Mouse (Mus musculus): Measurements from ENCODE around the gene Coro1a. TPM values are rescaled to one million over a fixed set of nuclear protein-coding genes. Genes with fewer than 3 reads are reported as not detected.

Coro1a gene
- 1,755 and 1,932 TPM in 2 replicates for polyA plus RNA-seq (2012; rRNA removed)

DNA sequence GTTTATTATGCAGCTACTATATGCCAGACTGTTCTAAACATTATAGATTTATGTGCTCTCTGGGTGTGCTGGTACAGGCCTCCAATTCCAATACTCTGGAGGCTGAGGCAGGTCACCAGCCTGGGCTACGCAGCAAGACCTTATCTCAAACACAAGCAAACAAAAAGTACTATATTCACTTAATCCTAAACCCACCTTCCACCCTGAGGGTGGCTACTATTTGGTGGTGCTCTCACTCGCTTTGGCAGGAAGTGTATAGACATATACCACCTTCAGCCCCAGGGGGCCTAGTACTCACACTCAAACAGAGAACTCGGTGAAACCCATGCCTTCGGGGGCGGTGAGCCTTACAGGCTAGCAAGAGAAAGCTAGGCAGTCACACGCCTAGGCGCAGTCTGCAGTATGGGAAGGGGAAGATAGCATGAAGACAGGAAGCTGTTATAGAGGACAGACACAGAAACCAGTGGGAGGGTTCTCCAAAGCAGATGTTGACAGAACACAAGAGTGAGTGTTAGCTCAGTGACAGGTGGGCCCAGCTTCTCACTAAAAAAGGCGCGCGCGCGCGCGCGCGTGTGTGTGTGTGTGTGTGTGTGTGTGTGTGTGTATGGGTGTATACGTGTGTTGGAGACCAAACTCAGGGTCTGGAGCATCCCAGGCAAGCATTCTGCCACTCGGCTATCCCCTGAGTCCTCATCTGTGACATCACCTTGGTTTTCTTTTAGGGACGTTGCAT is at the start of gene Coro1a:
TSS of gene Coro1a (minus strand) at position 346 of the 733 bp plus-strand sequence.
- Histone ChIP-seq H3K4me3 (ENCODE audit: extremely low read depth, insufficient read depth, insufficient read length) (no peak within 1 kb of the TSS), H3K27ac (ENCODE audit: insufficient read depth, low read length) (peak within 1 kb of the TSS; percentile 87), H3K4me1 (ENCODE audit: control insufficient read depth, insufficient read depth, insufficient read length) (peaks cover 21% of the 10 kb centered on the region), H3K27me3 (ENCODE audit: control insufficient read depth, insufficient read depth, low read length) (no peaks in the 10 kb centered on the region), H3K36me3 (ENCODE audit: control insufficient read depth, insufficient read depth, low read length) (peaks cover 11% of the 10 kb centered on the region)
- DNase-seq (ENCODE audit: low read depth in 1 of 2, low spot score in 2 of 2): peak; percentile 67 to 73
- no peak; the same call in 1 of the 2 replicates for TF ChIP-seq POLR2A (IDR thresholded peaks at IDR 0.05; ENCODE audit: low read depth, low read length)
- no peak for TF ChIP-seq CTCF (IDR thresholded peaks at IDR 0.05; ENCODE audit: extremely low read depth, insufficient read depth, insufficient read length, insufficient replicate concordance)
- WGBS: 28% methylated on average over 19 of the region's 19 CpGs

DNA sequence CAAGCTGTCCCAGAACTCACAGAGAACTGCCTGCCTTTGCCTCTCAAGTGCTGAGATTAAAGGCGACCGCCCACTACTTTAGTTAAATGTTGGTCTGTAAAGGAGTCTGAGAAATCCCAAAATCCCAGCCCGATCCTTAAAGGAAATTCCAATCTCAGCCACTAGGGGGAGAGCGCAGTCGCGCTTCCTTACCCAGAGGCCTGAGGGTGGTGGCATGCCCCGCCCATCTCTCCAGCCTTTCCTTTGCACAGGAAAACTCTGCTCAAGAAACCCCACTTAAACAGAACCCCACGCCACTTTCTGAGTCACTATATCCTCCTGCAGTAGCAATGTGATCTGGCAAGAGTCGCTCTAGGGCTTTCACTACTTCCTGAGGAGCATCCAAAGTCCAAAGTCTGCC is 47.3 kb upstream of the Coro1a start:
- WGBS: 2% methylated on average over 9 of the region's 9 CpGs
- peak; percentile 69; the same call in 1 of the 2 replicates for TF ChIP-seq CTCF (IDR thresholded peaks at IDR 0.05; ENCODE audit: extremely low read depth, insufficient read depth, insufficient read length, insufficient replicate concordance)
- TF ChIP-seq POLR2A (IDR thresholded peaks at IDR 0.05; ENCODE audit: low read depth, low read length): no peak
- Histone ChIP-seq H3K4me3 (ENCODE audit: extremely low read depth, insufficient read depth, insufficient read length) (peak overlapping the region; percentile 10; the same call in 1 of the 2 replicates), H3K27me3 (ENCODE audit: control insufficient read depth, insufficient read depth, low read length) (no peaks in the 10 kb centered on the region), H3K4me1 (ENCODE audit: control insufficient read depth, insufficient read depth, insufficient read length) (peaks cover 4% of the 10 kb centered on the region; the same call in 1 of the 2 replicates), H3K27ac (ENCODE audit: insufficient read depth, low read length) (0 out of 2 replicates have a peak overlapping the region, but pooled peaks have one; percentile 12), H3K36me3 (ENCODE audit: control insufficient read depth, insufficient read depth, low read length) (no peaks in the 10 kb centered on the region)
- DNase-seq (ENCODE audit: low read depth in 1 of 2, low spot score in 2 of 2): peak in 1 of 2 experiments; percentile 53

- Histone ChIP-seq H3K27ac (ENCODE audit: insufficient read depth, low read length) (no peak overlapping the region), H3K4me3 (ENCODE audit: extremely low read depth, insufficient read depth, insufficient read length) (no peak overlapping the region), H3K27me3 (ENCODE audit: control insufficient read depth, insufficient read depth, low read length) (no peaks in the 10 kb centered on the region), H3K36me3 (ENCODE audit: control insufficient read depth, insufficient read depth, low read length) (no peaks in the 10 kb centered on the region), H3K4me1 (ENCODE audit: control insufficient read depth, insufficient read depth, insufficient read length) (peaks cover 15% of the 10 kb centered on the region; the same call in 1 of the 2 replicates)
- WGBS: 94% methylated on average over 17 of the region's 17 CpGs
- no peak for TF ChIP-seq CTCF (IDR thresholded peaks at IDR 0.05; ENCODE audit: extremely low read depth, insufficient read depth, insufficient read length, insufficient replicate concordance)
- TF ChIP-seq POLR2A (IDR thresholded peaks at IDR 0.05; ENCODE audit: low read depth, low read length): no peak
- DNase-seq (ENCODE audit: low read depth in 1 of 2, low spot score in 2 of 2): no peak
Observed at GRCm38 (mm10) chr7:126749582-126750343, 42.2 kb upstream of the Coro1a start.

DNA sequence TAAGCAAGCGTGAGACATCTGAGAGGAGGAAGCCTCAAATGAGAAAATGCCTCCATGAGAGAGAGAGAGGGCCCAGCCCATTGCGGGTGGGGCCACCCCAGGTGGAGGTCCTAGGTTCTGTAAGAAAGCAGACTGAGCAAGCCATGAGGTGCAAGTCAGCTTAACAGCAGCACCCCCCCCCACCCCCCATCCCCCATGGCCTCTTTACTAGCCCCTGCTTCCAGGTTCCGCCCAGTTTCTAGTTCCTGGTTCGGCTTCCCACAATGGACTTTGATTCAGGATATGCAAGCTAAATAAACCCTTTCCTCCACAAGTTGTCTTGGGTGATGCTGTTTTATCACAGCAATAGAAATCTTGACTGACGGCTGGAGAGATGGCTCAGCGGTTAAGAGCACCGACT is 41.2 kb upstream of the Coro1a start:
- 84% methylated on average over 7 of the region's 7 CpGs for whole genome bisulfite sequencing
- TF ChIP-seq POLR2A (IDR thresholded peaks at IDR 0.05; ENCODE audit: low read depth, low read length) (no peak), CTCF (IDR thresholded peaks at IDR 0.05; ENCODE audit: extremely low read depth, insufficient read depth, insufficient read length, insufficient replicate concordance) (no peak)
- DNase-seq (ENCODE audit: low read depth in 1 of 2, low spot score in 2 of 2): no peak
- Histone ChIP-seq H3K4me1 (ENCODE audit: control insufficient read depth, insufficient read depth, insufficient read length) (peaks cover 11% of the 10 kb centered on the region; the same call in 1 of the 2 replicates), H3K4me3 (ENCODE audit: extremely low read depth, insufficient read depth, insufficient read length) (no peak overlapping the region), H3K27ac (ENCODE audit: insufficient read depth, low read length) (no peak overlapping the region), H3K36me3 (ENCODE audit: control insufficient read depth, insufficient read depth, low read length) (no peaks in the 10 kb centered on the region), H3K27me3 (ENCODE audit: control insufficient read depth, insufficient read depth, low read length) (no peaks in the 10 kb centered on the region)

DNA sequence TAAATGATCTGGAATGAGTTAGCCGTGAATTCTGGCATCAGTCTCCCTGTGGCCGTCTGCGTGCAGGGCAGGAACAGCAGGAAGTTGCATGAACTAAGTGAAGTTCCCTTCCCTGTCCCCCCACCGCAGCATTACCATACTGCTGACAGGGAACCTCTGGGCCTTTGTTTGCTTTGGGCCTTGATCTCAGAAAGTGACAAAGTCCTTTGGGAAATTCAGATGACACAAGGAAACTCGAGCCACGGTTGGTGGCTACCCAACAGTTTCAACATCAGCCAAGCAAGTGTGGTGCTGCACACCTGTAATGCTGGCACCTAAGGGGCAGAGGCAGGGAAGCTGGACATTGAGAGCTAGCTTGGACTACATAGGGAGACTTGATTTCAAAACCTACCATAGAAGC is 39.2 kb upstream of the Coro1a start:
- 13% methylated on average over 6 of the region's 6 CpGs for WGBS
- no peaks in the 10 kb centered on the region for H3K36me3 ChIP-seq (ENCODE audit: control insufficient read depth, insufficient read depth, low read length)
- peak overlapping the region; percentile 55 for H3K27ac ChIP-seq (ENCODE audit: insufficient read depth, low read length)
- H3K4me3 ChIP-seq (ENCODE audit: extremely low read depth, insufficient read depth, insufficient read length): no peak overlapping the region
- peaks cover 11% of the 10 kb centered on the region; the same call in 1 of the 2 replicates for H3K4me1 ChIP-seq (ENCODE audit: control insufficient read depth, insufficient read depth, insufficient read length)
- peak in 1 of 2 experiments; percentile 34 for DNase-seq (ENCODE audit: low read depth in 1 of 2, low spot score in 2 of 2)
- H3K27me3 ChIP-seq (ENCODE audit: control insufficient read depth, insufficient read depth, low read length): no peaks in the 10 kb centered on the region
- TF ChIP-seq POLR2A (IDR thresholded peaks at IDR 0.05; ENCODE audit: low read depth, low read length): no peak
- TF ChIP-seq CTCF (IDR thresholded peaks at IDR 0.05; ENCODE audit: extremely low read depth, insufficient read depth, insufficient read length, insufficient replicate concordance): no peak

DNA sequence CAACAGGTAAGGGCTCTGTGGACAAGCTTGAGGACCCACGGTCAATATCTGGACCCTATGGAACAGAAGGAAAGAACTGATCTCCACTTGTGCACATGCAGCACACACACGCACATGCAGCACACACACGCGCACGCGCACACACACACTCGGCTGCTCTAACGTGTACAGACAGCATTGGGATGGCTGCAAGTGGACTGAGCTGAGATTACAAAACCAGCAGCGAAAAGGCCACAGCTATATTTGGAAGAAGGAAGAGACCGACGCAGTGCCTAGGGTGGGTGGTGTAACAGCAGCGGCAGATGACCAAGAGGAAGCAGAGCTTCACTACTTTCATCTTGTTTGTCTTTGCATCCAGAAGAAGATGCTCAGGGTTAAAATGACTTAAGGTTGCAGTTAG is 38.5 kb upstream of the Coro1a start:
- TF ChIP-seq POLR2A (IDR thresholded peaks at IDR 0.05; ENCODE audit: low read depth, low read length) (no peak), CTCF (IDR thresholded peaks at IDR 0.05; ENCODE audit: extremely low read depth, insufficient read depth, insufficient read length, insufficient replicate concordance) (no peak)
- peak overlapping the region; percentile 55 for H3K27ac ChIP-seq (ENCODE audit: insufficient read depth, low read length)
- H3K36me3 ChIP-seq (ENCODE audit: control insufficient read depth, insufficient read depth, low read length): no peaks in the 10 kb centered on the region
- peaks cover 11% of the 10 kb centered on the region; the same call in 1 of the 2 replicates for H3K4me1 ChIP-seq (ENCODE audit: control insufficient read depth, insufficient read depth, insufficient read length)
- H3K4me3 ChIP-seq (ENCODE audit: extremely low read depth, insufficient read depth, insufficient read length): no peak overlapping the region
- WGBS: 50% methylated on average over 12 of the region's 12 CpGs
- H3K27me3 ChIP-seq (ENCODE audit: control insufficient read depth, insufficient read depth, low read length): no peaks in the 10 kb centered on the region
- no peak for DNase-seq (ENCODE audit: low read depth in 1 of 2, low spot score in 2 of 2)

All from spleen, adult 2 months (tissue).